Mouse (Mus musculus) kidney, adult 8-10 months (tissue): ENCODE data around the gene Gprin2.

Experiments
- DNase-seq, 2 experiments: peaks; one replicate each; pipeline ENCODE4 v3.0.0; 2022

The Gprin2 gene

DNA sequence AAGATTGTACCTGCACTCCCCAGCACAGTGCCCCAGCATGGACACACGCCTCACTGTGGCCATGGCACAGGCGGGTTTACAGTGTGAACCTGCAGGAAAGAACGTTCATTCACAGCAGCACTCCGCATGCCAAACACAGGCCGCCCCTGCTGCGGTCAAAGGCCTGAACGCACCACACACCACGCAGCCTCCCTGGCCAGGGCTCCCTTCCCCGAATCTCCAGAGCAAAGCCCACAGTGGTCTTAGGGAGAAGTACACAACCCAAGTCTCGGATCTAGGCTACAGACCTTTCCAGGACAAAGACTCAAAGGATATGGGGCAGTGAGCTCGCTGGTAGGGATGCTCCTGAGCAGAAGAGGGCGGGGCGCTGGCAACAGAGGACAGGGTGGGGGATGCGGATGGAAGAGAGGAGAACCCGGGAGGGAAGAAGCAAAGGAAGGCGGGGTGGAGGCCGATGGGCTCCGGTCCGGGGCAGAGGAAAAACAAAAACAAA, 669 bp downstream of the Gprin2 start:
- peak in 1 of 2 experiments; percentile 13 for DNase-seq

DNA sequence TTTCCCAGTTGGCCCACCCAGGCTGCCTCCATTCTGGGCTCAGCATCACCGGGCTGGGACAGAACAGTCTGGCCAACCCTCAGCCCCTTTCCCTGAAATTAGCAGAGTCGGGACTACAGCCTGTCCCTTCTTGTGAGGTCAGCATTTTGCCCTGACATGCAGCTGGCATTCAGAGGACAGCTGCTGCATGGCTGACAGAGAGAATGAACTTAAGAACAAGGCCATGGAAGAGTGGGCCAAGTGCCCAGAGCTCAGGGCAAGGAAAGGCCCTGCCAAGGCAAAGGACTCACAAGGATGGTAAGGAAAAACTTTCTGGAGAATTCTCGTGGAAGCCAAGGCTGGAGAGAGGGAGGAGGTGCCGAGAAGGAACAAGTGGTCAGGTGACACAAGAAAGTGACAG, 4.7 kb downstream of the Gprin2 start:
- DNase-seq, result peak in 1 of 2 experiments; percentile 15

DNA sequence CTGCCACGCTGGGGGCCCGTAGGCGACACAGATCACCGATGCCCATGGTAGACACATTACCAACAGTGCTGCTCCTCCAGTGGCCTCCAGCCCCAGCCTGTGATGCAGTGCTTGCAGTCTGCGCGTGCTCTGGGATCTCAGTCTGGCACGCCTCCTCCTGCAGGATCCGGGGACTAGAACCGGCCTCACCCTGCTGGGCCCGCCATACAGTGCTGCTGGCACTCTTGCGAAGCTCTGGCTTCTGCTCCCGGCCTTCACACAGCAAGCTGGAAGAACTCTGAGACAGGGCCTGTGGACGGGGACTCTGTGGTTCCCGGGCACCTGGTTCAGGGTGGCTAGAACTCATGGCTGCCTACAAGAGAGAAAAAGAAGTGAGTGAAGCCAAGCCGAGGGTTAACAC, 6.0 kb downstream of the Gprin2 start:
- DNase-seq, result no peak

DNA sequence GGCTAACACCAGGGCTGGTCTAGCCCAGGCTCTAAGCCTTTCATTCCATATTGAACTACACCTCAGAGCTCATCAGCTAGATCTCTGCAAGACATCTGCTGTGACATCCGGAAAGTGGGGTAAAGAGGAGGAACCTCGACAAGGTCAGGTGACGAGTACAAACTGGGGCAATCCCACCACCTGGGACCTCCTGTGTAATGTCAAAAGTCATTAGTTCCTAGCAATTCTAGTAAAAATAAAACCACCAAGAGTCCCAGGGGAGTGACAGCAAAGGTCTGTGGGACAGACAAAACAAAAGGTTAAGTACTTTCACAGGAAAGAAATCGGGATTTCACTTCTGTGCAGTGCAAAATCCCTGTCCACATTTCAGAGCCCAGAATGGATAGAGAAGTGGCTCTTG, 7.6 kb downstream of the Gprin2 start:
- no peak for DNase-seq

DNA sequence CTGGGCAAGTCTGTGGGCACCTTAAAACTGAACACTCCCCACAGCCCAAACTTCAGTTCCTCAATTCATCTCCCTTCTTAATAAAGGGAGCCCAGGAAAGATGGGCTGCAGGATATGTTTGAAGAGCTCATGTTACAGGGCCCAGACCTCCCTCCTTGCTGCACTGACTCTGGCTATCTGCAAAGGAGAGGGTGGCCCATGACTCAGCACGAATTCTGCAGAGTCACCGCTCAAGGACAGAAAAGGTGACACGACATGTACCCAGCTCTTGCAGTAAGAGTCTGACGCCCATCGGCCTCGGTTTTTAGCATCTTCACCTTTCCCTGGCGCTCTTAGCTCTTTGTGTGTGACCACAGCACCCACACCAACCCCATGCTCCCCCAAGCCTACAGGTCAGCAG, 11.1 kb downstream of the Gprin2 start:
- DNase-seq, result no peak

DNA sequence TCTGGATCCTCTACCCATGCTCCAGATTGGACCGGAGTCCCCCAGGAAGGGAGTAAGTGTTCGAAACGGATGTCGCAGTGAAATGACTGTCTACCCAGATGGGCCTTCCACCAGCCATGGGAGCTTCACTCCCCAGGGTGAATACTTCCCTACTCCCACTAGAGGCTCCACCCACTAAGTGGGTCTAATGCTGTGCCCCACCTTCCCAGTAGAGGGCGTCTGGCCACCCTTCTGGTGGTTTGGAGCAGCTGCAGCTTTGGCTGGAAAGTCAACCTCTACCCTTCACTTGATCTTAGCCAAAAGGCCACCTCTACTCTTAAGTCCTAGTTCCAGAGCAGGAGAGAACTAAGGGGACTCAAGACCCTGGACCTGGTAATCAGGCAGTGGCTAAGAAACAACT, 12.8 kb downstream of the Gprin2 start:
- peak; percentile 41 to 78 for DNase-seq

DNA sequence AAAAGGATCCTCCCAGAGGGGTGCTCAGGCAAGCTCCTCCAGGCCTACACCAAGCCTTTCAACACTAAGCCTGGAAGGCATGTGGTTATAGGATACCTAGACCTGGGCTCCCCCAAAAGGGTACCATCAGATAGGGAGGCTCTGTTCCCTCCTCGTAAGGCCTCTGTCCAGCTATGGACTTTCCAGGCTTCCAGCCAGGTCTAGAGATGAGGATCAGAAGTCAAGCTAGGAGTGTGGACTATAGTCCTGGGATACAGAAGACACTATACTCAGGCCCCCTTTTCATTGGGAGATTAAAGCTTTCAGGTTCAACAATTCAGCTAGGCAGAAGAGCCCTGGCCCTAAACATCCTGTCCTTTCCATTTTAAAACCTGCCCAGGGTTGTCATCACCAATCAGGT, 18.4 kb downstream of the Gprin2 start:
- peak; percentile 25 to 30 for DNase-seq

DNA sequence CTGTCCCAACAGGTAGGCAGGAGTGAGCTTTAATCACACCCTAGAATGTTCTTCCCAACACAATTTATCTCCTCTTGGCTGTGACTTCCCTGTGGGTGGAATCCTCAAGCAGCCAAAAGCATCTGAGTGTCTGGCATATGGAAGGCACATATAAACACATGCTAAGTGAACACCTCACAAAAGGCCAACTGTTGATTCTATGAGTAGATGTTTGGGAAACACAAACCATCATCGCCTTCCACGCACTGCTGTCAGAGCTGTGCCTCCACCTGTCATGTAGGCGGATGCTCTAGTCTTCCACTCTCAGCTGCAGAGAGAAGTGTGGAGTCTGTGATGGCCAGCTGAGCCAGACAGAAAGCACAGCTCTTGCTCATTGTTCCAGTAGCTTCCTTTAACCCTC, 22.1 kb downstream of the Gprin2 start:
- DNase-seq, result no peak

DNA sequence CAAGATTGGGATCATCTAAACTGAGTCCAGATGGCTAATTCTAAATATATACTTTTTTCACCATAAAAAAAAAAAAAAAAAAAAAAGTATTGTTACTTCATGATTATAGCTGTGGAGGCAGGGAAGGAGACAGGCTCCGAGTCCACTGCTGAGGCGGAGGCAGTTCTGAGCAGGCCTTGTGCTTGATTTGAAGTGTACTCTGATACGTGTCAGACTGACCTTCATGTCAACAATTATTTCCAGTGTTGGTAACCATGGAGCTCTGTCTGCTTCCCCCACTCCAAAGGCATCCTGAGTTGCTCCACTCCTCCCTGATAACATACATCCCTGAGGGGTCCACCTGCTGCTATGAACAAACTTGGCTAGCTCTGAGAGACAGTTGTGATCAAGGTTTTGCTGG, 30.3 kb downstream of the Gprin2 start:
- no peak for DNase-seq

DNA sequence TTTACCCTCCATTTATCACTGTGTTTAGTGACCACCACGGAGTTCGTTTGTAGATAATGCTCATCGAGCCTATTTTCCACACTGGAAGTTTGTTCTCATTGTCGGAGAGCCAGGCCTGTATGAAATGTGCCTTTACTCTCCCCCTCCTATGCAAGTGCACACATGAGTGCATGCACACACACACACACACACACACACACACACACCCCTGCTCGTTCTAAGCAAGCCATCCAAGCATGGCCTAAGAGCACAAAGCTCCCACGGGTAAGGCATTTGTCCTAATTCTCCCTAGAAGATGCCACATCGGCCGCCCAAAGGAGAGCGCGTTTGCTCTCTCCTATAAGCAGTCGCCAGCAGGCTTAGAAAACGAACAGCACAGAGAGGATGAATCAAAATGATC, 45.7 kb downstream of the Gprin2 start:
- no peak for DNase-seq

DNA sequence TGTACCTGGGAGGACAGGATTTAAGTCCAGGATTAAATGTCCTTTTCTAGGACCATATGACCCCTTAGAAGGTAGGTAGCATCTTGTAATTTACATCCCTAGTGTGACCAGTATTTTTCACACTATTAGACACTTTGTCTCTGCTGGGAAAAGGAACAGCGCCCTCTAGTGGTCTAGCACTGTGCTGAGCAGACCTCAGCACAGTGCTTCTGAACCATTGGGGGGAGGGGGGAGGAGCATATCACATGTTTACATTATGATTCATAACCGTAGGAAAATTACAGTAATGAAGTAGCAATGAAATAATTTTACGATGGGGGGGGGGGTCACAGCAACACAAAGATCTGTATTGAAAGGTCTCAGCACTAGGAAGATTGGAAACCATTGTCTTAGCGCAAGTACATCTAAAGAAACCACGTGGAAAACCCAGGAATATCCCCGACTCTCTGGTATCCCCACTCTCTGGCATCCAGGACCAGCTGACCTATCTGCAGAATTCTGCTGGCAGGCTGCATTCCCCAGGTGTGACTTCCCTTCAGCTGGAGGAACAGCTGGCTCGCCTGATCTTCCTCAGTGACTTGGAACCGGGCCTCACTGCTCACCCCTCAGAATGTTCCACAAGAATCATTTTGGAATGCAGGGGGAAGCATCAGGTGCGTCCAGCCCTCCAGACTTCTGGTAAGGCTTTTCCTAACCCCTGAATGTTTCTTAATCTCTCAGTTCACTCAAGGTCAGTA, 46.7 kb downstream of the Gprin2 start:
- DNase-seq, result peak; percentile 17 to 34

DNA sequence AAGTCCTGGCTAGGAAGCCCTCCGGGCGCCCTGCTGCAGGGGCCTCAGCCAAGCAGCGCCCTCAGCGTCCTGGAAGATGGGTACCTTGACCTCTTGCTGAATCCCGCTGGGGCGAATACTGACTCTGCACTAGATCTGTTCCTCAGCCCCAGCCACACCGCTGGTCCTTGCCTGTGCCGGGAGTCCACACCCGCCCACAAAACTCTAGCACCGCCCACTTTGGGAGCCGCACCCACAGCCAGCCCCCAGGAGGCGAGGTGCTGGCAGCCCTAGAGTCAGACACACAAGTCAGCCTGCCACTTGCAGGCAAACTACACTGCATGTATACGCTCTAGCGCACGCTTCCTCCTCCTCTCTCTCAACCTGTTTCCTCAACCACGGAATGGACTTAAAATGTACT, 49.1 kb downstream of the Gprin2 start, which contains the start of gene Npy4r:
Gene Npy4r (minus strand): TSS at position 148 of the 400 bp plus-strand sequence.
- DNase-seq, result peak; percentile 55

DNA sequence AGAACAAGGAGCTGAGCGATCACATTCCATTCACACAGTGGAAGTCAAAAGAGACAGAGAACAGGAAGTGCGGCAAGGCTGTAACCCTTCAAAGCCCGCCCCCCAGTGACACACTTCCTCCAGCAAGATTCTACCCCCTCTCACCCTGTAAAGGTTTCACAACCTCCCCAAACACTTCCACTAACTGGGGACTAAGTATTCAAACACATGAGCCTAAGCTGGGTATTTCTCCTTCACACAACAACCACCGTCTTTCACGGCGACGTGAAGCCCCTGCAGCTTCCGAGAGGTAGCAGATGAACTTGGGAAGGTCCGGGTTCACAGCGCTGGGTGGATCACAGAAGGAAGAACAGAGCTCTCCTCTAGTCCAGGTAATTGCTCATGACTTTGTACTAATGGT, 58.5 kb downstream of the Gprin2 start:
- no peak for DNase-seq

DNA sequence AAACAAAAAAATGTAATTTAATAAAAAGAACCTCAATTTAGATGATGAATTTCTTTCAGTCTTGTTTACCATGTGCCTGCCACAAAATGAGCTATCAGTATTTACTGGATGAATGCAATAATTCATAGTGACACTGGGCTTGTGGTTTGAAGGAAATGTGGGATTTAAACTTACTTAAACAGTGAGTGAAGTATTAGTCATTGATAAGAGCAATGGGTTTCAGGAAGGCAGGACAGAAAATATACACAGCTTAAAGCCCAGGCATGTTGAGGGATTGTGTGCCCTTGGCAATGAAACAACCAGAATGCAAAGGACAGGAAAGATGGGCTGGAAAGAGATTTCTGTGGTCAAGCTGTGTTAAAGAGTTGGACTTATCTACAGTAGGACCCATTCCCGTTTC, 59.1 kb downstream of the Gprin2 start:
- DNase-seq, result no peak

DNA sequence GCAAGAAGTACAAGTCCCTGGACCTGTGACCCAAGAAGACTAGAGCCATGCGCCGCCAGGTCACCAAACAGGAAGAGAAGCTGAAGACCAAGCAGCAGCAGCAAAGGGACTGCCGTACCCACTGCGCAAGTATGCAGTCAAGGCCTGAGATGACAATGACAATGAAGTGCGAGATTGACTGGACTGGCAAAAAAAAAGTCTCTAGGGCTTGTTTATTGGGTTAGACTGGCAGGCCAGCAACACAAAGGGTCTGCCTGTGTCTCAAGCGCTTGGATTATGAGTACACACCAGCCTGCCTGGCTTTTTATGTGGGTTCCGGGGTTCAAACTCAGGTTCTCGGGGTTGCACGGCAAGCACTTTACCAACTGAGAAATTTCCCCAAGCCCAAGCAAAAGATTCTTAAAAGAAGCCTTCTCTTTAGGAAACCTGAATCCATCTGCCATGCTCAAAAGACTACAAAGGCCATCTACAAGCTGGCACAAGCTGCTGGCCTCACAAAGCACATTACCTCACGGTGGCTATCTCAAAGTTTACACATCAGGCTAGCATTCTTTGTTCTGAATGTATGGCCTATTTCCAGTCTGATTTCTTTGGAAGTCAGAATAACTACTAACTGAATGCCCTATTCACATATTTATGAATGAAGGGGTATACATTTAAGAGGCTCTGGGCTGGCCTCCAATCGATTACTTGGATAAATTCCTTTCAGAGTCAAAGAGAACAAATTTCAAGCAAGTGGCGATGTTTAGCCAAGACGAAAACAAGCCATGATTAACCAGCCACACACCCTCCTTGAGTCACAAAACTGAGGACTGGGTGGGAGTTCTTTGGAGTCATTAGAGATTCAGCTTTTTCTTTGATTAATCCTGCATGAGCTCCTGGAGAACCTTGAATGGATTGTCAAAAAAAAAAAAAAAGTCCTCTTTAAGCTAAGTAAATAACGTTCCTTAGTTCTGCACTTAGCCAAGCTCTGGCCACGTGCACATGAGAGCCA, 61.5 kb downstream of the Gprin2 start:
- DNase-seq, result no peak
